ENCODE assay signal across 9 mouse cellular contexts in the genomic region with DNA sequence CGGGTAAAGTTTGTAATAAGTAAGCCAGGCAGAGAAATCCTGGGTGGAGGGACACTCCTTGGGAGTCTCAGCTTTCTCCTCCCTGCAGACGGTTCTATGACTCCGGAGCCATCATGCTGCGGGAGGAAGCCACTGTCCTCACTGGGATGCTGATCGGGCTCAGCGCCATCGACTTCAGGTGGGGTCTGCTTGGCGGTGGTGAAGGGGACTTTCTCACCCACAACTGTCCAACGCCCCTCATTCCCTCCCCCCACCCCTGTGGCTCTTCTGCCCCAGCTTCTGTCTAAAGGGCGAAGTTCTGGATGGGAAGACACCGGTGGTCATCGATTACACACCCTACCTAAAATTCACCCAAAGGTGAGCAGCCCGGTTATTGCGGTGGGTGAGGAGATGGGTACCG. TPM values are rescaled to one million over a fixed set of nuclear protein-coding genes. Genes with fewer than 3 reads are reported as not detected.
A peak's percentile ranks its signal among the peaks of the same experiment; 100 is the strongest.
DNase-seq lines count a peak whose midpoint lies in the region; ATAC-seq and TF ChIP-seq lines count a peak whose summit lies in the region.
"Had no signal": no experiment of that assay in that cellular context is flagged by ENCODE, and none has a peak within 500 bp of the region (broad histone marks: within the 10 kb centered on the region; RNA-seq: fewer than 3 reads in every experiment).

No protein-coding gene starts in this region.

- peaks cover 20% of the 10 kb centered on the region for H3K36me3 ChIP-seq in heart, embryonic 13.5 days
- H3K36me3 ChIP-seq in lung, postnatal 0 days (ENCODE audit: insufficient read depth, low read length), result peaks cover 10% of the 10 kb centered on the region
- H3K36me3 ChIP-seq in intestine, embryonic 14.5 days (ENCODE audit: control insufficient read depth, insufficient read depth, low read length), result peaks cover 24% of the 10 kb centered on the region
- H3K36me3 ChIP-seq in liver, embryonic 15.5 days (replicated peaks), result peaks cover 27% of the 10 kb centered on the region

- peaks cover 23% of the 10 kb centered on the region for H3K4me1 ChIP-seq in heart, embryonic 13.5 days
- H3K4me1 ChIP-seq in lung, postnatal 0 days (ENCODE audit: insufficient read depth, low read depth, low read length), result peaks cover 4% of the 10 kb centered on the region; the same call in 1 of the 2 replicates
- 0 out of 2 replicates have a peak, but pooled peaks cover under 1% of the 10 kb centered on the region for H3K4me1 ChIP-seq in intestine, embryonic 14.5 days (replicated peaks; ENCODE audit: control insufficient read depth, insufficient read depth, low read length)
- peaks cover 46% of the 10 kb centered on the region for H3K4me1 ChIP-seq in liver, embryonic 15.5 days (replicated peaks)

- H3K9ac ChIP-seq in heart, embryonic 13.5 days, result no peak overlapping the region
- no peak overlapping the region for H3K9ac ChIP-seq in lung, postnatal 0 days (replicated peaks; ENCODE audit: low read depth)
- no peak overlapping the region for H3K9ac ChIP-seq in intestine, embryonic 14.5 days (ENCODE audit: low read length)
- H3K9ac ChIP-seq in liver, embryonic 15.5 days, result no peak overlapping the region

- H3K4me2 ChIP-seq in heart, embryonic 13.5 days, result peak overlapping the region; percentile 65; the same call in 1 of the 2 replicates
- 0 out of 2 replicates have a peak overlapping the region, but pooled peaks have one; percentile 37 for H3K4me2 ChIP-seq in lung, postnatal 0 days (replicated peaks; ENCODE audit: low read depth, low read length)
- H3K4me2 ChIP-seq in intestine, embryonic 14.5 days (ENCODE audit: low read length), result peak overlapping the region; percentile 51
- H3K4me2 ChIP-seq in liver, embryonic 15.5 days, result peak overlapping the region; percentile 60

- 18% methylated on average over 15 of the region's 15 CpGs for WGBS in heart, embryonic 13.5 days
- WGBS in lung, postnatal 0 days, result 12% methylated on average over 15 of the region's 15 CpGs
- 12% methylated on average over 15 of the region's 15 CpGs for WGBS in intestine, embryonic 14.5 days
- 18% methylated on average over 15 of the region's 15 CpGs for WGBS in liver, embryonic 15.5 days (ENCODE audit: insufficient replicate concordance)

- ATAC-seq in heart, embryonic 13.5 days (ENCODE audit: extremely low read depth, insufficient number of reproducible peaks, low FRiP score, low TSS enrichment), result no peak
- ATAC-seq in lung, postnatal 0 days, result no peak
- ATAC-seq in intestine, embryonic 14.5 days (replicated peaks; ENCODE audit: low FRiP score, low TSS enrichment, low read depth), result no peak
- no peak for ATAC-seq in liver, embryonic 15.5 days (ENCODE audit: insufficient read depth)

- TF ChIP-seq CTCF in lung, postnatal 0 days (IDR thresholded peaks at IDR 0.05), result no peak

- H3K9me3 ChIP-seq in heart, embryonic 13.5 days, result no peaks in the 10 kb centered on the region
- no peaks in the 10 kb centered on the region for H3K9me3 ChIP-seq in lung, postnatal 0 days (ENCODE audit: low read length)
- H3K9me3 ChIP-seq in intestine, embryonic 14.5 days (ENCODE audit: control insufficient read depth, low read length), result no peaks in the 10 kb centered on the region
- H3K9me3 ChIP-seq in liver, embryonic 15.5 days (replicated peaks), result no peaks in the 10 kb centered on the region

- H3K27me3 ChIP-seq in heart, embryonic 13.5 days (replicated peaks), result peaks cover 94% of the 10 kb centered on the region
- H3K27me3 ChIP-seq in lung, postnatal 0 days (replicated peaks; ENCODE audit: insufficient read depth, low read length), result peaks cover 21% of the 10 kb centered on the region; the same call in 1 of the 2 replicates
- H3K27me3 ChIP-seq in intestine, embryonic 14.5 days (replicated peaks; ENCODE audit: control insufficient read depth, insufficient read depth, low read length), result peaks cover 48% of the 10 kb centered on the region
- H3K27me3 ChIP-seq in liver, embryonic 15.5 days, result peaks cover 87% of the 10 kb centered on the region

- H3K27ac ChIP-seq in heart, embryonic 13.5 days (replicated peaks), result no peak overlapping the region
- H3K27ac ChIP-seq in lung, postnatal 0 days (ENCODE audit: low read length), result no peak overlapping the region
- H3K27ac ChIP-seq in intestine, embryonic 14.5 days (ENCODE audit: low read depth), result no peak overlapping the region
- no peak overlapping the region for H3K27ac ChIP-seq in liver, embryonic 15.5 days (replicated peaks)
- H3K27ac ChIP-seq: macrophage had no signal

- DNase-seq in heart, adult 18-20 months, result no peak
- DNase-seq in lung, postnatal 0 days (ENCODE audit: low spot score), result no peak
- no peak for DNase-seq in lung, postnatal 36 days
- DNase-seq in intestine, embryonic 14.5 days (ENCODE audit: low spot score), result no peak
- DNase-seq in thymus, postnatal 25 days, result no peak
- no peak for DNase-seq in layer of hippocampus, adult 11-12 months (ENCODE audit: low spot score)

- TF ChIP-seq EP300 in lung, postnatal 0 days (IDR thresholded peaks at IDR 0.05), result no peak

- H3K4me3 ChIP-seq in heart, embryonic 13.5 days, result peak overlapping the region; percentile 46
- H3K4me3 ChIP-seq in lung, postnatal 0 days (ENCODE audit: low read depth, low read length), result no peak overlapping the region
- H3K4me3 ChIP-seq in intestine, embryonic 14.5 days (ENCODE audit: low read depth, low read length), result no peak overlapping the region
- peak overlapping the region; percentile 43 for H3K4me3 ChIP-seq in liver, embryonic 15.5 days (replicated peaks)

RNA-seq across cellular contexts. Expression of a gene that starts 5.9 kb away (rescaled TPM):
- polyA plus RNA-seq in heart, embryonic 13.5 days (2015; fragmentation: Nextera tagmentation; extraction: Ambion mirVana), result 1.1 and 1.7 TPM in 2 replicates
- under 1 TPM in 1 of 2 experiments, not detected in 1; 0.64 TPM for total RNA-seq in heart, adult 18-20 months (2021)
- polyA plus RNA-seq in lung, postnatal 0 days (2015; fragmentation: Nextera tagmentation; extraction: Ambion mirVana), result 1.7 and 1.9 TPM in 2 replicates
- 7.6 and 10.0 TPM in 2 replicates for polyA plus RNA-seq in intestine, embryonic 14.5 days (2014; fragmentation: Nextera tagmentation; extraction: Ambion mirVana)
- polyA plus RNA-seq in liver, embryonic 15.5 days (2015; fragmentation: Nextera tagmentation; extraction: Ambion mirVana), result 2.2 and 2.4 TPM in 2 replicates

RNA-seq across cellular contexts. Expression of a gene that starts 8.6 kb away (rescaled TPM):
- polyA plus RNA-seq in heart, embryonic 13.5 days (2015; fragmentation: Nextera tagmentation; extraction: Ambion mirVana), result 287 and 294 TPM in 2 replicates
- total RNA-seq in heart, adult 18-20 months (2021), result 100 to 1,000 TPM; 187 to 194 TPM
- polyA plus RNA-seq in lung, postnatal 0 days (2015; fragmentation: Nextera tagmentation; extraction: Ambion mirVana), result 214 TPM in 2 replicates
- polyA plus RNA-seq in intestine, embryonic 14.5 days (2014; fragmentation: Nextera tagmentation; extraction: Ambion mirVana), result 281 and 296 TPM in 2 replicates
- 451 and 525 TPM in 2 replicates for polyA plus RNA-seq in liver, embryonic 15.5 days (2015; fragmentation: Nextera tagmentation; extraction: Ambion mirVana)

RNA-seq across cellular contexts. Expression of a gene that starts 31.0 kb away (rescaled TPM):
- polyA plus RNA-seq in heart, embryonic 13.5 days (2015; fragmentation: Nextera tagmentation; extraction: Ambion mirVana), result 220 and 224 TPM in 2 replicates
- 10 to 100 TPM; 82.0 to 98.0 TPM for total RNA-seq in heart, adult 18-20 months (2021)
- 215 and 223 TPM in 2 replicates for polyA plus RNA-seq in lung, postnatal 0 days (2015; fragmentation: Nextera tagmentation; extraction: Ambion mirVana)
- polyA plus RNA-seq in intestine, embryonic 14.5 days (2014; fragmentation: Nextera tagmentation; extraction: Ambion mirVana), result 115 and 116 TPM in 2 replicates
- 94.8 and 121 TPM in 2 replicates for polyA plus RNA-seq in liver, embryonic 15.5 days (2015; fragmentation: Nextera tagmentation; extraction: Ambion mirVana)

RNA-seq across cellular contexts. Expression of a gene that starts 33.1 kb away (rescaled TPM):
- polyA plus RNA-seq in heart, embryonic 13.5 days (2015; fragmentation: Nextera tagmentation; extraction: Ambion mirVana), result 47.2 and 59.5 TPM in 2 replicates
- total RNA-seq in heart, adult 18-20 months (2021), result 1 to 10 TPM; 1.4 to 2.3 TPM
- 9.7 and 9.8 TPM in 2 replicates for polyA plus RNA-seq in lung, postnatal 0 days (2015; fragmentation: Nextera tagmentation; extraction: Ambion mirVana)
- 1.8 and 2.8 TPM in 2 replicates for polyA plus RNA-seq in intestine, embryonic 14.5 days (2014; fragmentation: Nextera tagmentation; extraction: Ambion mirVana)
- polyA plus RNA-seq in liver, embryonic 15.5 days (2015; fragmentation: Nextera tagmentation; extraction: Ambion mirVana), result 1,073 and 1,204 TPM in 2 replicates
- polyA plus RNA-seq: macrophage had no signal

RNA-seq across cellular contexts. Expression of a gene that starts 48.4 kb away (rescaled TPM):
- 2.8 and 2.9 TPM in 2 replicates for polyA plus RNA-seq in heart, embryonic 13.5 days (2015; fragmentation: Nextera tagmentation; extraction: Ambion mirVana)
- total RNA-seq in heart, adult 18-20 months (2021), result 1 to 10 TPM; 3.4 to 4.8 TPM
- polyA plus RNA-seq in lung, postnatal 0 days (2015; fragmentation: Nextera tagmentation; extraction: Ambion mirVana), result 3.2 and 3.4 TPM in 2 replicates
- polyA plus RNA-seq in intestine, embryonic 14.5 days (2014; fragmentation: Nextera tagmentation; extraction: Ambion mirVana), result 4.5 and 4.7 TPM in 2 replicates
- 0.28 and 0.61 TPM in 2 replicates for polyA plus RNA-seq in liver, embryonic 15.5 days (2015; fragmentation: Nextera tagmentation; extraction: Ambion mirVana)
- polyA plus RNA-seq: macrophage had no signal

Comparison
In these comparisons a context has a peak if more than half of its experiments do, and no peak if none do; other contexts are left out.
1. H3K4me3 ChIP-seq: peak in heart, embryonic 13.5 days (single experiment) and liver, embryonic 15.5 days (single experiment); none in lung, postnatal 0 days (single experiment) and intestine, embryonic 14.5 days (single experiment).
2. Peak in every context shown above with its lines, with median percentiles within 50 percentile points of each other: H3K4me2 ChIP-seq.